ENCODE assay signal across 8 mouse cellular contexts in the genomic region with DNA sequence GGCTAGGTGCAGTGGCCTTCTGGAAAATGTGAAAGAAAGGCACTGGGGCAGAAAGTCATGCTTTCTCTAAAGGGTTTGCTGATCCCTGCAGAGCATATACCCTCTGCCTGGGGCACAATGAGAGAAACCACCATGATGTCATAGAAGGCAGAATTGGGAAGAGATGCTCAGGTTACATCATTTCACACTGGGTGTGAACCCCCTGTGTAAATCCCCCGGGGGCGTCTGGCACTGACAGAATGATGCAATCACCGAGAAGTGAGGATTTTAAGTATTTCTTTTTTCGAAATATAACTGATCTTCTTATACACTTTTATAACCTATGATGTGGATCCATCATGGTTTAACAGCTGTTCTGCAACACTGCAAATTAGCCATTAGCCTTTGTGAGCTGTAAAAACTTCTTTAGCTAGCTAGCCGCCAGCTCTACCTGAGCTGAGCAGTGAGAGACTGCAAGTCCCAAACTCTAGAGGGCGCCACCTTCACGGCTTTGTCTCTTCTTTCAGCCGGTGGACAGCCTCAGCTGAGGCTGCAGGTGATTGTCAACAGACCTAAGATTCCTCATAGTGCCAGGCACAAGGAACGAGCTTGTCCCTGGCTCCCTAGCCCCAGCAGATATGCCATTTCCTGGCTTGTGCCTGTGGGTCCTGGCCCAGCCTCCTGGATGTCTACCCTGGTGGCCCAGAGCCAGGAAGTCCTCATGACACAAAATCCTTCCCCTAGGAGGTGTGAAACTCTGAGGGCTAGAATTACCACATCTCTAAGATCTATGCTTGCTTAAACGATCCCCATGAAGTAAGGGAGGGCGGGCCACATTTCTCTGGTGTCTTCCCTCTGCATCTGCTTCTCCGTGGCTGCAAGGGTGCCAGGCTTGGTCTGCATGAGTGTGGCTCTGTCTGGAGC. TPM values are rescaled to one million over a fixed set of nuclear protein-coding genes. Genes with fewer than 3 reads are reported as not detected.
DNase-seq lines count a peak whose midpoint lies in the region; ATAC-seq and TF ChIP-seq lines count a peak whose summit lies in the region.

No protein-coding gene starts in this region.

- no peaks in the 10 kb centered on the region for H3K4me1 ChIP-seq in forebrain, embryonic 11.5 days (replicated peaks; ENCODE audit: control insufficient read depth, insufficient read depth, low read length)
- no peaks in the 10 kb centered on the region for H3K4me1 ChIP-seq in forebrain, embryonic 15.5 days
- H3K4me1 ChIP-seq in lung, postnatal 0 days (ENCODE audit: insufficient read depth, low read depth, low read length), result no peaks in the 10 kb centered on the region

- peak; percentile 64 for DNase-seq in forebrain, embryonic 11.5 days (ENCODE audit: low spot score)
- DNase-seq in urinary bladder, postnatal 14 days (ENCODE audit: low spot score), result peak; percentile 55
- DNase-seq in urinary bladder, adult 2 months (ENCODE audit: low spot score), result no peak
- peak; percentile 70 for DNase-seq in embryo, embryonic 11 days
- peak; percentile 40 for DNase-seq in kidney, adult 18-20 months
- DNase-seq in lung, postnatal 0 days (ENCODE audit: low spot score), result peak; percentile 56
- peak; percentile 21 to 28 for DNase-seq in spleen, postnatal 36 days (ENCODE audit: low spot score in 2 of 2)

- TF ChIP-seq CTCF in lung, postnatal 0 days (IDR thresholded peaks at IDR 0.05), result peak; percentile 71

- H3K9me3 ChIP-seq in forebrain, embryonic 11.5 days (ENCODE audit: control insufficient read depth, low read length), result no peaks in the 10 kb centered on the region
- H3K9me3 ChIP-seq in forebrain, embryonic 15.5 days, result no peaks in the 10 kb centered on the region
- H3K9me3 ChIP-seq in lung, postnatal 0 days (ENCODE audit: low read length), result no peaks in the 10 kb centered on the region

- H3K36me3 ChIP-seq in forebrain, embryonic 11.5 days (ENCODE audit: control insufficient read depth, insufficient read depth, low read length), result no peaks in the 10 kb centered on the region
- H3K36me3 ChIP-seq in forebrain, embryonic 15.5 days, result no peaks in the 10 kb centered on the region
- no peaks in the 10 kb centered on the region for H3K36me3 ChIP-seq in lung, postnatal 0 days (ENCODE audit: insufficient read depth, low read length)

- no peak overlapping the region for H3K4me3 ChIP-seq in forebrain, embryonic 11.5 days (ENCODE audit: low read depth, low read length)
- no peak overlapping the region for H3K4me3 ChIP-seq in forebrain, embryonic 15.5 days
- no peak overlapping the region for H3K4me3 ChIP-seq in lung, postnatal 0 days (ENCODE audit: low read depth, low read length)

- no peak overlapping the region for H3K9ac ChIP-seq in forebrain, embryonic 11.5 days (ENCODE audit: low read length)
- no peak overlapping the region for H3K9ac ChIP-seq in forebrain, embryonic 15.5 days (replicated peaks)
- H3K9ac ChIP-seq in lung, postnatal 0 days (replicated peaks; ENCODE audit: low read depth), result no peak overlapping the region

- no peak for TF ChIP-seq EP300 in lung, postnatal 0 days (IDR thresholded peaks at IDR 0.05)

- no peak overlapping the region for H3K4me2 ChIP-seq in forebrain, embryonic 11.5 days (ENCODE audit: low read depth, low read length, severe bottlenecking)
- H3K4me2 ChIP-seq in forebrain, embryonic 15.5 days (replicated peaks), result no peak overlapping the region
- no peak overlapping the region for H3K4me2 ChIP-seq in lung, postnatal 0 days (replicated peaks; ENCODE audit: low read depth, low read length)

- WGBS in forebrain, embryonic 11.5 days, result 49% methylated on average over 12 of the region's 12 CpGs
- WGBS in forebrain, embryonic 15.5 days, result 49% methylated on average over 12 of the region's 12 CpGs
- WGBS in lung, postnatal 0 days, result 27% methylated on average over 12 of the region's 12 CpGs

- ATAC-seq in forebrain, embryonic 11.5 days (replicated peaks; ENCODE audit: low FRiP score), result 0 out of 2 replicates have a peak, but pooled peaks have one; percentile 30
- ATAC-seq in forebrain, embryonic 15.5 days (replicated peaks), result no peak
- peak; percentile 61 for ATAC-seq in lung, postnatal 0 days

- H3K27me3 ChIP-seq in forebrain, embryonic 11.5 days (ENCODE audit: control insufficient read depth, insufficient read depth, low read length), result no peaks in the 10 kb centered on the region
- H3K27me3 ChIP-seq in forebrain, embryonic 15.5 days, result no peaks in the 10 kb centered on the region
- no peaks in the 10 kb centered on the region for H3K27me3 ChIP-seq in lung, postnatal 0 days (replicated peaks; ENCODE audit: insufficient read depth, low read length)

- no peak overlapping the region for H3K27ac ChIP-seq in forebrain, embryonic 11.5 days (ENCODE audit: low read depth, low read length)
- H3K27ac ChIP-seq in forebrain, embryonic 15.5 days (replicated peaks), result no peak overlapping the region
- H3K27ac ChIP-seq in lung, postnatal 0 days (ENCODE audit: low read length), result no peak overlapping the region

RNA-seq across cellular contexts. Expression of a gene that starts 29.4 kb away (rescaled TPM):
- 0.27 and 0.51 TPM in 2 replicates for polyA plus RNA-seq in forebrain, embryonic 11.5 days (2014; fragmentation: Nextera tagmentation; extraction: Ambion mirVana)
- not detected in 2 replicates for polyA plus RNA-seq in forebrain, embryonic 15.5 days (2015; fragmentation: Nextera tagmentation; extraction: Ambion mirVana)
- 0.77 and 1.4 TPM in 2 replicates for polyA plus RNA-seq in urinary bladder, adult 2 months (2012; rRNA removed)
- 1.3 and 2.6 TPM in 2 replicates for polyA plus RNA-seq in lung, postnatal 0 days (2015; fragmentation: Nextera tagmentation; extraction: Ambion mirVana)

RNA-seq across cellular contexts. Expression of a gene that starts 36.2 kb away (rescaled TPM):
- 6.8 and 9.6 TPM in 2 replicates for polyA plus RNA-seq in forebrain, embryonic 11.5 days (2014; fragmentation: Nextera tagmentation; extraction: Ambion mirVana)
- polyA plus RNA-seq in forebrain, embryonic 15.5 days (2015; fragmentation: Nextera tagmentation; extraction: Ambion mirVana), result 6.9 and 7.9 TPM in 2 replicates
- polyA plus RNA-seq in urinary bladder, adult 2 months (2012; rRNA removed), result 10.8 and 12.1 TPM in 2 replicates
- polyA plus RNA-seq in lung, postnatal 0 days (2015; fragmentation: Nextera tagmentation; extraction: Ambion mirVana), result 5.0 and 5.8 TPM in 2 replicates

RNA-seq across cellular contexts. Expression of a gene that starts 55.1 kb away (rescaled TPM):
- polyA plus RNA-seq in forebrain, embryonic 11.5 days (2014; fragmentation: Nextera tagmentation; extraction: Ambion mirVana), result 19.6 and 19.9 TPM in 2 replicates
- 22.8 and 24.2 TPM in 2 replicates for polyA plus RNA-seq in forebrain, embryonic 15.5 days (2015; fragmentation: Nextera tagmentation; extraction: Ambion mirVana)
- polyA plus RNA-seq in urinary bladder, adult 2 months (2012; rRNA removed), result 17.8 and 17.9 TPM in 2 replicates
- 3.0 and 3.7 TPM in 2 replicates for polyA plus RNA-seq in lung, postnatal 0 days (2015; fragmentation: Nextera tagmentation; extraction: Ambion mirVana)
